Mouse (Mus musculus) large intestine, adult 2 months (tissue): Measurements from ENCODE around the gene Scrt2. TPM values are rescaled to one million over a fixed set of nuclear protein-coding genes. Genes with fewer than 3 reads are reported as not detected.
"Not testable (repeated sequence)": the region's sequence is repeated elsewhere in the genome, so short reads cannot be mapped to it uniquely, and the experiment has no call there.

Experiments
- DNase-seq: peaks from one replicate; pipeline ENCODE4 v3.0.0-alpha.2; 2012; ENCODE audit warnings: low read depth, low spot score
- WGBS: fragments of 180-500 bp; shearing (Covaris S2); methylation state at CpG from one replicate; pipeline ENCODE4 v1.1.7; 2018; 5-methylcytosine and 5-hydroxymethylcytosine counted together
- polyA plus RNA-seq: library from polyadenylated mRNA; depleted of rRNA; stranded (reverse); fragments of >200 nt; gene quantifications from 2 replicates; pipeline ENCODE4 v1.2.3, GENCODE M21; 2012; rRNA removed

The Scrt2 gene
- polyA plus RNA-seq, result not detected in 2 replicates

DNA sequence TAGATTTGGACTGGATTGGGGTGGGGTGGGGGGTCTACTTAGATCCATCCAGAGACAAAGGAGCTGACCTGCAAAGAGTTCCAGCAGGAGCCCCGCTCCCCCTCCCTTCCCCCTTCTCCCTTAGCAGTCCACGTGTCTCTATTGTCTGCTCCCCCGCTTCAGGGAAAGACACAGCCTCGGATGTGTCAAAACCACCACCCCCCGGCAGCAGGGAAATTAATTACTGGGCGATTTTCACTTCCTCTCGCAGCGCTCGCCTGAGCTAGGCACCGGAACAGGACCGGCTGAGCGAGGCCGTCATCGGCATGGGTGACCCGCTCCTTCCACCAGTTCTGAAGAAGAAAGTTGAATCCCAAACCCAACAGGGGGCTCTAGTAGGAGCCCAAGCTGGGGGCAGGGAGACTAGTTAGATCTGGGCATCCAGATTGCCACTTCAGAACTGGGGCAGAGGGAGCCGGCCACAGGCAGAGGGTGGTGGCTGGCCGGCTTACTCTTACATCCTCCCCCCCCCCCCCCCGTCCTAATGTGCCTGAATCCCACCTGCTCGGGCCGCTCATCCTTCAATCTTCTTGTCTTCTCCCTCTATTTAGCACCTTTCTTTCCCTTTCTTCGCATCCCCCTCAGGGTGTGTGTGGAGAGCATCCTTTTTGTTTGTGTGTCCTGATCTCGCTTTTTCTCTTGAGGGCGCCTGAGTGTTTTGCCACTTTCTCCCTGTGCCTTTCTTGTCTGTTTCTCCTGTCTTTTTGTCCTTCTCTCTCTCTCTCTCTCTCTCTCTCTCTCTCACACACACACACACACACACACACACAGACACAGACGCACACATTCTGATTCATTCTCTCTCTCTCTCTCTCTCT lies at the start of gene Scrt2:
Gene Scrt2, plus strand, starts transcription at position 845 of the 857 bp plus-strand sequence.
- DNase-seq, result no peak
- WGBS, result 3% methylated on average over 24 of the region's 24 CpGs

DNA sequence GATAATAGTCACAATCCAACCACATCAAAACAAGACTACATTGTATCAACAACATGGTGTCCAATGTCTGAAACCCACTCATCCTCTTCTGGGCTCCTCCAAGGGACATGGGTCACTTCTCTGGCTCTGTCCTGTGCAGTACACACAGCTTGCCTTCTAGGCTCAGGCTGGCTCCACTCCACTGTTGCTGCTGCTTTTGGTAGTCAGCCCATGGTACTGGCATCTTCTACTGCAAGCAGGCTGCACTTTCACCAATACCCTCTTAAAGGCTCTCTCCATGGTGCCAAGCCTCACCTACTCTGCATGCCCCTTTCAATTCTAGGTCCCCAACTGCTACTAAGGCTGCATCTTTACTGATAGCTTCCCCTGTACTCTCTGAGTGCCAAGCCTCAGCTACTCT lies 41.2 kb upstream of the Scrt2 start:
- no peak for DNase-seq

DNA sequence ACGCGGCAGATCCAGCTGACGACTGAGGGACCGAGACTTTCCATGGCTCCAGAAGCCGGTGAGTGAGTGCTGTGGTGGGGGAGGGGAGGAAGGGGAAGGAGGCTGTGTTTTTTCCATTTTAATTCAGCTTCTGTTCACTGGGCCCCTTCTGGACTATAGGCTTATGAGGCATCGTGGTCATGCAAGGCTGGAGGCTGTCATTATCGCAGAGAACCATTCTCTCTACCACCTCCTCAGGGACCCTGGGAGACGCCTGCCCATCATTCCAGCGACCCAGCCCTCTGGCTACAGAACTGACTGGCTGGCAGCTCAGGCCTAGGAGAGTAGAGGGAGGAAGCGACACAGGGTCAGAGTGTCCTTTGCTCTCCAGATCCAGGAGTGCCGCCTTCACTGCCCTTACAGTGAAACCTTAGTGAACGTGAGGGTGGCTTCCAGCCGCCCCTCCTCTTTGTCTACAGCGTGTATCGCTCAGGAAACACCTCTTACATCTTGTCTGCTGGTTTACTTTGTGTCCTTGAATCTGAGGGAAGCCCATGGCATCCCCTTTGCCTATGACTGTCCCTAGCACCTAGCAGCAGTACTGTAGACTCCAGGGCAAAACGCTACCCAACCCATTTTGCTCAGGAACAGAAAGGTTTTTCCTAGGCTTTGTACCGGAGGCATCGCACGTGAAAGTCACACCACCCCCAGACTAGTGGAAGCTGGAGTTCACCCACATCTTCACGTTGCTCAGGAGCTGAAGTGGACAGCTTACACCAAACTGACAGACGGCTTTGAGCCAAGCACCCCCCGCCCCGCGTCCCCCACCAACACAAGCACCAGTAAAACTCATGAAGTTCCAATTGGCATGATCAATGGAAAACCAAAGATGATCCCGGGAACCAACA lies 34.0 kb upstream of the Scrt2 start:
- WGBS, result 9% methylated on average over 25 of the region's 25 CpGs

DNA sequence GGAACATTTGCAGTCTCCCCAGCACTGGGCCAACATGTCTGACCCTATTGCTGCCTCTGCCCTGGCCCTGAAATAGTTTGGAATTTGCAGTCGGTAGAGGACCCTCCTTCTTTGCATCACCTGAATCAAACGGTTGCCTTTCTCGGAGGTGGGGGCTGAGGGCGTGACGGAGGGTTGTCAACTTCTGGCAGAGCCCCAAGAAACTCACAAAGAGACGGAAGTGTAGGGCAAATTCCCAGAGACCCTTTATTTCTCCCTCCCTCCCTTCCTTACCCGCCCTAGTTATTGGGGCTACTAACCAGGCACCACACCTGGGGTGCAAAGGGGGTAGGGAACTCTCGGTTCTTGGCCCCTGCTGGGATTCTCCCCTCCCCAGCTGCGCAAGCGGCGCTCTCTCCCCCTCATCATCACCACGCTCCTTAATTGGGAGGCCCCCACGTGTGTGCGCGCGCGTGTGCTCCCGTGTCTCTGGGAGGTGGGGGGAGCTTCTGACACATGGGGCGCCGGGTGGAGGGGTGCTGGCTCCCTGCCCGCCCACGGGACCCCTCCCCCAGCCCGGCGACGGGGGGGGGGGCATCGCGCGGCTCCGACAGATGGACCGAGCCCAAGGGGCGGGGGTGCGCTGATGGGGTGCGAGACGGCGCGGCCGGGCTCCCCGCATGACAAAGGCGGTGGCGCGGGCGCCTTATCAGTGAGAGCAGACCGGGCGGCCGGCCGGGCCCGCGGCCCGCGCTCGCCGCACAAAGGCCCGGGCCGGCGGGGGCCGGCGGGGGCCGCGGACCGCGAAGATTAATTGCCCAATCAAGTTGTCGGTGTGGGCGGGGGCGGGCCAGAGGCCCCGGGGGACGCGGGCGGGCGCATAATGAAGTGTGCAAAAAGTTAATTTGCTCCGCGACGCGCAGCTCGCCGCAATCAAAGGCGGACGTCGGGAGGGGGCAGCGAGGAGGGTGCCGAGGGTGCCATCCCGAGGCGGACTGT lies 33.0 kb upstream of the Scrt2 start:
- WGBS, result 2% methylated on average over 80 of the region's 82 CpGs
- DNase-seq, result no peak

More for the DNA sequence above, 34.0 kb upstream of the Scrt2 start:
- DNase-seq, result no peak

DNA sequence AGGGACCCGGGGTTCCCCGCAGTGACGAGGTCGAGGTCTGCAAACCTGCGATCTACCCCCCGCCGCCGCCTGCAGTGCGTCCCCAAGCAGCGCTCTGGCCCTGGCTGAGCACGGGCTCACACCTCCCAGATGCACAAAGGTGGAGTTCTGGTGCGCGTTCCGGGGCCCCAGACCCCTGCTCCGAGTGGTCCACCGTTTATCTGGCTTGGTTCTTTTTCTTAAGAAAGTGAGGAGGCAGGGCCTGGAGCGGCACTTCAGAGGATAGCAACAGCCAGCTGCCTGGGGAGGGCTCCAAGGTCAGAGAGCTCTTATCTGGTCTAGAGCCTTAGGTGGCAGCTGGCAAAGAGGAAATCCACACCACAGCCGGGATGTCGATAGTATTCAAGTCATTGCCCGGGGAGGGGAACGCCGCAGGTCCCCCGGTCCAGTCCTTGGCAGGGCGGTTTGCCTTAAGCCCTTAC lies 32.3 kb upstream of the Scrt2 start:
- 1% methylated on average over 24 of the region's 24 CpGs for WGBS
- no peak for DNase-seq

DNA sequence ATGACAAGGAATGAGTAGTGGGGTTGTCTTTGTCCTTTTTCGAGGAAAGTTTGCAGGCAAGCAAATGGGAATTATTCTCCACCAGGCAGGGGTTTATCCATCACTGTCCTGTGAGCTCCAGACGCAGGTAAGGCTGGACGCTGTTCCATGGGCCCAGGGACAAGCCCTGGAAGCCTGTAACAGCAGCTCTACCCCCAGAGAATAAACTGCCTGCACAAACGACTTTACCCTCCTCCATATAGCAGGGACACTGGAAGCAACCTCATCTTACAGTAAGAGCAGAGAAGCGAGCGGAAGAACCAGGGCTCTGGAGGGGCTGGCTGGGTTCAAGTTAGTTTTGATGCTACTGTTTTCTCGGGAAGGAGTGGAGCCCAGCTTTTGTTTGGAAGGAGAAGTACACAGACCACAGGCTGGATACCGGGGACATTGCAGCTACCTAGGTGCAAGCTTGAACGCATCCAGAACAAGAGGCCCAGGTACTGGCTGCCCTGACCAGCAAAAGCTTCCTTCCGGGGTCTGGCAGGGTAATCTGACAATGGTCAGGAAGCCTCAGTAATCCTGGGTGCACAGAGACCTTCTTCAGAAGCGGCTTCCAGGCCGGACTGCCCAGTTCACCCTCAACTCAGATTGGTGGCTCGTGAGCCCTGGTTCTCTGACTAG lies 31.6 kb upstream of the Scrt2 start:
- no peak for DNase-seq
- 34% methylated on average over 13 of the region's 13 CpGs for WGBS

DNA sequence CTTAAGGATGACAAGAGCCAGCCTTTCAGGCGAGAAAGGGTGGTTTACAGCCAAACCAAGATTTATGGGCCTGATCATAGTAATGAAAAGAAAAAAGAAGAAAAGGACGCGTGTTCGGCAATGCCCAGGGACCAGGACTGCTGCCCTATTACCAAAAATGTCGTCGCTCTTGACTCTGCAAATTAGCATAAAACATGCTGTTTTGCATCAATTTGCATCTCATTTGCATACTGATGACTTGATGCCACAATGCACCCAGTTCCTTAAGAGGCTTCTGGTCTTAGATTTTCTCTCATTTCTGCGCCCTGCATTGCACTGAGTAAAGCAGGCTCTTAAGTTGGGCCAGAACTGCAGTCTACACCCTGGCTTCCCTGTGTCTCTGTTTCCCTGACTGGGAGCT lies 31.0 kb upstream of the Scrt2 start:
- DNase-seq, result no peak
- WGBS, result 41% methylated on average over 7 of the region's 7 CpGs

DNA sequence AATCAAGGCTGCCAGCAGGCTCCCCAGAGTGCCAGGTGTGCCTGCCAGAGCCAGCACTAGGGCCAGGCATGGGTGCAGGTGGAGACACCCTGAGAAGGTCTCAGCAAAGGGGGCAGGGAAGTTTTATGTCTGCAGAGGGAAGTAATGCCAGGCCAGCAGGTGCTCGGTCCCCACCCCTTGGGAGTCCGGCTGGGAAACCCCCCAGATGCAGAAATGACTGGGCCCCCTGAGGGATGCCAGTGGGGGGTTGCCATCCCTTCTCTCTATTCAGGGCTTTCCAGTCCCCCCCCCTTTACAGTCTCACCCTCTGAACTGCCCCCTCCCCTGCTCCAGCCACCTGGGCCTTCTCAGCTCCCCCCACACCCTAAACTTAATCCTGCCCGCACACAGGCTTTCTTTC lies 29.3 kb upstream of the Scrt2 start:
- DNase-seq, result no peak
- WGBS, result 60% methylated on average over 3 of the region's 3 CpGs

DNA sequence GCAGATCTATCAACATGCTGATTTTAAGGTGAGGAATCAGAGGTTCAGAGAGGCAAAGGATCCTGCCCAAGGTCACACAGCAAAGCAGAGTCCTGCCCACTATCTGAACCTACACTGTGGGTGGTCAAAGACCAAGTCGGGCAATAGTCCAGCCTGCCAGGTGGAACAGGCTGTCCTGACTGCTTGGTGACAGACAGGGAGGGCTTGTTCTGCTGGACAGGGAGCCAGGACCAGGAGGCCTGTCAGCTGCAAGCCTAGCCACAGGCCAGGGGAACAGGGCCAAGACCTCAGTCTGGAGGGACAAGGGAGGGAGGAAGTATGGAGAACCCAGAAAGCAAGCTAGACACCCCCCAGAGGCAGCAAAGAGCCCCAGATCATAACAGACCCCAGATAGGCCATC lies 25.9 kb upstream of the Scrt2 start:
- DNase-seq, result no peak
- 46% methylated on average over 1 of the region's 1 CpGs for WGBS

DNA sequence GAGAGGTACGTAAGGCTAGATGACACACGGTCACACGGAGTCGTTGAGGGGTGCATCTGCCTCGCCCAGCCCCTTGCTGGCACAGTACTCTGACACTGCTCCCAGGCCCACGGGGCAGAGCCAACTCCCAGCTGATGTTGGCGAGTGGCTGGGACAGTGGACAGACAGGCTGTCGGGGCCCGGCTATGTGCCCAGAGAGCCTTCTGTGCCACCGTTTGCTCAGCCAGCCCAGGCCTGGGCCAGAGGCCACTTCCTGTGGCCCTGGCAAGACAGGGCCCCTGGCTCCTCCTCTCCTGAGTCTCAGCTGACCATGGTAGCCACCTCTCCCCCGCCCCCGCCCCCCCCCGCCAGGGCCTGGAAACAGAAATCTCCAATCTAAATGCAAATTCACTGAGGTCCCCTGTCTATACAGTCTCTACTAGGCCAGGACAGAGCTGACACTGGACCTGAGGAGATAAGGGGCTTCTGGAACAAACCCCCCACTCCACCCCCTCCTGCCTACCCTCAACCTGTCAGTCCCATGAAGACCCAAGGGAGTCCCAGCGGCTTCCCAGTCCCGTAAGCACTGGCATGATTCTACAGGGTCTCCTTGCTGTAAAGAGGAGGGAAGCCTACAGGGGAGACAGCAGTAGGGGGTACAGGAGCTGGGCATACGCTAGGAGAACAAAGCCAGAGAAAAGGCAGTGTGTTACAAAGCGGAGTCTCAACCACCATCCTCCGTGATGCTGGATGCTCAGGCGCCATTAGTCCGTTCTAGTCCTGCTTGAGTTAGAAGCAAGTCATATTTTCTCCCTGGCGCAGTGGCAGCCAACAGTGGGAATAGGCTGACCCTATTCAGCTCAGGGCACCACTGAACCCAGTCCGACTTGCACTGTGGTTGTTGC lies 24.7 kb upstream of the Scrt2 start:
- WGBS, result 67% methylated on average over 22 of the region's 22 CpGs

DNA sequence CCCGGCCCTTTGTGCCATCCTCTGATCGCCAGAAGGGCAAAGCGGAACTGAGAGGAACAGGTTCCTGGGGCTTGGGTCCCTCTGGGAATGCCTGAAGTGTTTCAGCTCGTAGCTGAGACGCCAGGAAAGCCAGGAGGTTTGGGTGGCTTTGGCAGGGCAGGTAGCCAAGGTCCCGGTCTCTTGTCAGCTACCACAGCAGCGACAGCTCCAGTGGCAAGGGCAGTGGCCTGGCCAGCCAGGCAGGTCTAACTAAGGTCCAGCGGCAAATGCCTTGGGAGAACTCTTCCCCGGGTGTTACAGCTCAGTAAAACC lies 24.1 kb upstream of the Scrt2 start:
- no peak for DNase-seq
- WGBS, result 65% methylated on average over 9 of the region's 9 CpGs

More for the DNA sequence above, 24.7 kb upstream of the Scrt2 start:
- no peak for DNase-seq

DNA sequence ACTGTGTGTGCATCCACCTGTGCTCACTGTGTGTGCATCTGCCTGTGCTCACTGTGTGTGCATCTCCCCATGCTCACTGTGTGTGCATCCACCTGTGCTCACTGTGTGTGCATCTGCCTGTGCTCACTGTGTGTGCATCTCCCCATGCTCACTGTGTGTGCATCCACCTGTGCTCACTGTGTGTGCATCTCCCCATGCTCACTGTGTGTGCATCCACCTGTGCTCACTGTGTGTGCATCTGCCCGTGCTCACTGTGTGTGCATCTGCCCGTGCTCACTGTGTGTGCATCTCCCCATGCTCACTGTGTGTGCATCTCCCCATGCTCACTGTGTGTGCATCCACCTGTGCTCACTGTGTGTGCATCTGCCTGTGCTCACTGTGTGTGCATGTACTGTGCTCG lies 18.5 kb upstream of the Scrt2 start:
- 85% methylated on average over 3 of the region's 3 CpGs for WGBS
- DNase-seq, result not testable (repeated sequence)

DNA sequence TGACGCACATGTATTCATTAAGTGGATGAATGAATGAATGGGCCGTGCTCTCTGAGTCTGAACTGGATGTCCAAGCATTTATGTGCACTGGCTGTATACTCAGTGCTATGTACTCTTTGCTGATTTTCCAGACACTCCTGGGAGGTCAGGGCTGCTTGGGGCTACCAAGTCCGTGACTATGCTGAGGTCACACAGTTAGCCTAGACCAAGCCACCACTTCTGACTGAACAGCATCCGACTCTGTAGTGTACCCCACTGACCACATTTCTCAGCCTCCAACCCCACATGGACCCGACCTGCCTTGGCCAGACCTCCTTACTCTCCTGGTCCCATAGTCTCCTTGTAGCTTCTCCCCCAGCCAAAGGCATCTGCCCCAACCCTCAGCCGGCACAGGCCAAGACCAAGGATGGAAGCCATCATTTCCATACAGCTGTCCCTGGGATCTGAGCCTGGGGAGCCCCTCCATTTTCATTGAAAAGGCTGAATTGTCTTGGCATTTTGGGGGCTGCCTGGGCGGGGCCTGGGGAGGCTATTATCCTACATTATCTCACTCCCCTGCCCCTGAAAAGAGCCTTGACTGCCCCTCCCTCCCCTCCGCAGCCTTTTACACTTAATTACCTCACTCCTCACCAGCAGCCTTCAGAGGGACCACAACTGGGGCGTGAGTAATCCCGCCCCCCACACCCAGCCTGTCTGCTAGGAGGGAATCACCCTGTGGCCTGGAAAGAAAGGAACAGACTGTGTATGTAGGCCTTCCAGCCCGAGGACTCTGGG lies 12.5 kb upstream of the Scrt2 start:
- WGBS, result 42% methylated on average over 11 of the region's 11 CpGs
- DNase-seq, result no peak

DNA sequence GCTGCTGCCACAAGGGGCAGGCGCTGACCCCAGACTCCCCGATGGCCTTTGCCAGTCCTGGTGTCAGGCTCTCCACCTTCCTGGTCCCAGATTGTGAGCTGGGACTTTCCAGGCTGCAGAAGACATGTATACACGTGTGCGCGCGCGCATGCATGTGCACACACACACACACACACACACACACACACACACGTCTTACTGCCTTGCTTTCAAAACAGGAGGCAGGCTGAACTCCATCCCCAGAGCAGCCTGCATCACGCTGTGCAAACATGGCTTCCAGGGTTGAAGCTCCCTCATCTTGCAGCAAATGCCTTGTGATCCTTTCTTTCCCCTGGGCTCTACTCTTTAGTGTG lies 11.9 kb upstream of the Scrt2 start:
- DNase-seq, result no peak
- 67% methylated on average over 9 of the region's 9 CpGs for WGBS

DNA sequence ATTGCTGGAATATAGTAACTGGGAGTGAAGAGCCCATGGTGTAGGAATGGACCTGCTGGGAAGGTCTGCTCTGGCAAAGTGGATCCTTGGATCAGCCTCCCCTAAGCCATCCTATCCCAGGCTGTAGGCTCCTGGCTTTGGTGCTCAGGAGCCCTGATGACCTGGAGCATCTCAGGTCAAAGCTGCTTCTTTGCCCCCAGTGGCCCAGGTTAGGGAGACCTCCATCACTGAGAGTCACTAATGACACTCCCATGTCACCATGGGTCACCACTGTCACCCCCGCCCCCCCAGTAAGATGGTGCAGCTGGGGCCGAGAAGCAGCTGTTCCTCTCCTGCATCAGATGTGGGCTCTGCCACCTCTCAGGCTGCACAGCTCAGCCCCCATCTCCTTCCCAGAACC lies 11.4 kb upstream of the Scrt2 start:
- DNase-seq, result no peak
- 77% methylated on average over 2 of the region's 2 CpGs for WGBS

DNA sequence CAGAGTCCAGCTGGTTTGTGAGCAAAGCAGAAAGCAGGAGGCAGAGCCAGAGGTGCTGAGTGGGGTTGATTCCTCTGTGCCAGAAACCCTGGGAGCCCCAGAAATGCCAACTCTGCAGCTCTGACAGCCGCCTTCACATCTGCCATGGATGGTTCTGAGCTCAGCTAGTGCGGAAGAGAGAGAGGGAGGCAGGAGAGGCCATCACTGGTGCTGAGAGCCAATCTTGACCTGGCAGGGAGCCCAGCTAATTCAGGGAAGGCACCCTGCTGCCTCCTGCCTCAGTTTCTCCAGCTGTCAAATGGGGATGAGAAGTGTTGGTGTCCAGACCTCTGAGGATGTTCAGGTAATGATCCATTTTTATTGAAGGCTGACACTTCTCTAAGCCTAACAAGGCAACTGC lies 6.8 kb upstream of the Scrt2 start:
- WGBS, result 71% methylated on average over 2 of the region's 2 CpGs
- DNase-seq, result no peak

DNA sequence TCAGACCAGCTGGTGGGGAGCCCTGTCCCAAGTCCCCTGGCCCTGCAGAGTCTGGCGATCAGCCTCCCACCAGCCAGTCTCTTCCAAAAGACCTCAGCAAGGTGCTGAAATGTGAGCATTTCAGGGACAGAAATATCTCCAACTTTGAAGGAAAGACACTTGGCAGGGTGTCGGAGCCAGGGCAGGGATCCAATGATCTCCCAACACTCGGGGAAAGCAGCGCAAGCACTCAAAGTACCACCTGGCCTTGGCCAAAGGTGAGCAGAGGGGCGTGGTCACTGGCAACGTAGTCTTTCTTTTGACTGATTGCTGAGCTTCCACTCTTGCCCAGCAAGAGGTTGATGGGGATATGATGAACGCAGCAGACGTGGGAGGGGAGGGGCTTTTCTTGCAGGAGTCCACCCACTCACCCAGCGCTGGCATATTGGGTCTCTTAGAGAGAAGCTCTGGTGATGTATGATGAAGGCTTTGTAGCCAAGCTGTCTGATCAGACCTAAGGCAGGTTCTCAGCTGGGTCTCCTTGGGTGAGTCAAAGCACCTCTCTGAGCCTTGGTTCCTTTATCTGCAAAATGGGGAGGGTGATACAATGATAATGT lies 5.9 kb upstream of the Scrt2 start:
- 22% methylated on average over 9 of the region's 9 CpGs for WGBS
- no peak for DNase-seq
